Mouse (Mus musculus) cerebellum, adult 2 months (tissue): Measurements from ENCODE around the gene Aamp.

Experiments used
- CTCF ChIP-seq: fragments of 200-500 bp; IDR thresholded peaks from 2 replicates; pipeline ENCODE4 v1.5.1; 2011; ENCODE audit warnings: low read depth, mild to moderate bottlenecking, control low read depth, low read length, moderate library complexity, borderline replicate concordance; ENCODE audit not compliant: insufficient read depth
- POLR2A ChIP-seq: fragments of 200-500 bp; IDR thresholded peaks from 2 replicates; pipeline ENCODE4 v1.6.1; 2011; ENCODE audit warnings: low read length, control low read depth, borderline replicate concordance; ENCODE audit not compliant: insufficient read depth

DNA sequence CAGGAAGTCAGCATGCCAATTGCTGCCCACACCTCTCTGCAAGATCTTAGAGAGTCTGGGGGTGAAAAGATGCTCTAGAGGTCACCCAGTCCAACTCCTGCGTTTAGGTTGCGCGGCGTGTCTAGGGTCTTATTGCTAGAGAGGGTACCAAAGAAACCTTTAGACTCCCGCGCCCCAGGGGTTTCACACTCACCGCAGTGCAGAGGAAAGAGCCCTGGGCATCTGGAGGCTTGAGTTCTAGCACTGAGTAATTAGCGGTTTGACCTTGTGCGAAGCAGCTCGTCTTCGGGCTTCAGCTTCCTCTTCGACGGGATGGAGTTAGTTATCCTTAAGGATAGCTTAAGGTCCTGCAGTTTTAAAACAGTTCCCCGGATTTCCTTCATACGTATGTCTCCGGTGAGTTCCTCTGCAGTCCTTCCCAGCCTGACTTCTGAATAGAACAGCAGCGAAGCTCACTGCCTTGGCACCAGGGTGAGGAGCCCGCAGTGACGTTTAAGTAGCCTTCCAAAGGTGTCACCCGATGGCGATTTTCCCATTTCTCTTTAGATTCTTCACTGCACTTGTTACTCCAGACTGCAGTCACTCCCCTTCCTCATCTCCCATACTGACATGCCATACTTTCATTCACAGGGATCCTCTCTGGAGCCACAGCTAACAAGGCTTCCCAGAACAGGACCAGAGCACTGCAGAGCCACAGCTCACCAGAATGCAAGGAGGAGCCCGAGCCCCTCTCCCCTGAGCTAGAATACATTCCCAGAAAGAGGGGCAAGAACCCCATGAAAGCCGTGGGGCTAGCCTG lies 873 bp upstream of the Aamp start:
- TF ChIP-seq POLR2A, result no peak
- TF ChIP-seq CTCF, result no peak
